Mouse (Mus musculus): ENCODE measurements around the gene Gm20532. TPM values are rescaled to one million over a fixed set of nuclear protein-coding genes. Genes with fewer than 3 reads are reported as not detected.
A peak's percentile ranks its signal among the peaks of the same experiment; 100 is the strongest.

Gm20532 gene
- polyA plus RNA-seq, 1 experiment from 2014 or later: not detected

DNA sequence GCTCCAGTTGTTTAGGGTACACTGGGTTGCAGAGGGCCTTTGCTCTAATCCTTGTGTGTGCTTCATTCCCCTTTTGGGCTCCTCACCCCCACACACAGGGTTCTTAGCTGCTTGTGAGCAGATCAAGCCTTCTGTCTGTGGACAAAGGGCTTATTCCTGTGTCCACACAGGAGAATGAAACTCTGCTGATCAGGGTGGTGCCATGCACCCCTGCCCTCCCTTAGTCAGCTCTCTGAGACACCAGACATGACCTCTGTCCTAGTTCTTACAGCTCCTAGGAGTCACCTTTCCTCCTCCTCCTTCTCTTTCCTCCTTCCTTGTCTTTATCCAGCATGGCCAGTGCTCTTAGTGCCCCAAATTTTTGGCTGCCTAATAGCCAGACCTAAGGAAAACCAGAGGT, 25.5 kb downstream of the Gm20532 start:
- Histone ChIP-seq H3K4me2 (no peak overlapping the region), H3K4me3 (no peak overlapping the region), H3K36me3 (ENCODE audit: poor library complexity, severe bottlenecking) (no peaks in the 10 kb centered on the region), H3K9ac (no peak overlapping the region), H3K9me3 (replicated peaks) (no peaks in the 10 kb centered on the region), H3K27ac (no peak overlapping the region), H3K4me1 (0 out of 2 replicates have a peak, but pooled peaks cover 3% of the 10 kb centered on the region), H3K27me3 (0 out of 2 replicates have a peak, but pooled peaks cover 3% of the 10 kb centered on the region)
- no peak for ATAC-seq

DNA sequence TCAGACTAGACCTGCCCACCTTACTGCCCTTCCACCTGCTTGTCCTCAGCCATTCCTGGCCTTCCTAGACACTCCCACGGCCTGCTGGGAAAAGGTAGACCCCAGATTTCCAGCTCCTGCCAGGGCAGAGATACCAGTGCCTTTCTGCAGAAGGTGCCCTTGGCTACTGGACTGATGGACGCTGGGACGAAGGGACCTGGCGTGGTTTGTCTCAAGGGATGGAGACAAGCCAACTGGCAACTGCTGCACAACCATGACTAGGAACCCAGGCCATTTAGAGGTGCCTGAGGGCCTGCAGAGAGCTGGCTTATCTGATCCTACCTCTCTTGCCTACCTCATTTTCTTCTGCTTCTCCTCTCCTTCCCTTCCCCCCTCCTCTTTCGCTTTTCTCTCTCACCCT, 28.5 kb downstream of the Gm20532 start:
- Histone ChIP-seq H3K4me3 (no peak overlapping the region), H3K9me3 (replicated peaks) (no peaks in the 10 kb centered on the region), H3K27me3 (no peaks in the 10 kb centered on the region), H3K4me2 (no peak overlapping the region), H3K4me1 (no peaks in the 10 kb centered on the region), H3K27ac (no peak overlapping the region), H3K36me3 (ENCODE audit: poor library complexity, severe bottlenecking) (no peaks in the 10 kb centered on the region), H3K9ac (no peak overlapping the region)
- ATAC-seq: no peak
- WGBS: 82% methylated on average over 5 of the region's 5 CpGs

DNA sequence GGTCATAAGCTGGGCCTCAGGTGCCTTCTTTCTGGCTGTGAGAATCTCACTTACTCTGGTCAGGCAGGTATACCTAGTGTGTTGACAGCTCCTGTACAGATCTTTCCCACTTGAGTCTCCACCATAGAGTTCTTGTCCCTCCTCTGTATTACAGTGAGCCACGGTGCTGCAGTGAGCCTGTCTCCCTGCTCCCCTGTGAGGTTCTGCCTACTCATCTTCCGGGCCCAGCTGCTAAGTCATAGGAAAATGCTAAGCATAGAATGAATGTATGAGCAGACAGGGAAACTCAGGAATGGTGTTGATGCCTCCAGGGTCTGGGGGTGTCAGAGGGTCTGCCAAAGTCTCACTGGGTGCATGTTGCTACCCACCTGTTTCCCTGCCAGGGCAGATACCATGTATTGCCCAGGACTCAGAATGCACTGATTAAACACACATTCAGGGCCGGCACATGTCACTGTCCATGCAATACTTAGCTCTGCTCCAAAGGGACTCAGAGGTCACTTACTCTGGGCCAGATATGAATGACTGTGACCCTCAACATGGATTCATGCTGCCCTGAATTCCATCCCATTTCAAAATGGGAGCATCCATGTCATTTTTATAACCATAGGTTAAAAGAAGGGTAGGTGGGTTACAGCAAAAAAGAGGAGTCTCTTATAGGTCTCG, 29.2 kb downstream of the Gm20532 start:
- no peak overlapping the region for H3K4me3 ChIP-seq
- H3K36me3 ChIP-seq (ENCODE audit: poor library complexity, severe bottlenecking): no peaks in the 10 kb centered on the region
- H3K4me1 ChIP-seq: no peaks in the 10 kb centered on the region
- no peak for ATAC-seq
- no peak overlapping the region for H3K9ac ChIP-seq
- WGBS: 90% methylated on average over 4 of the region's 4 CpGs
- H3K9me3 ChIP-seq (replicated peaks): no peaks in the 10 kb centered on the region
- H3K4me2 ChIP-seq: no peak overlapping the region
- H3K27me3 ChIP-seq: no peaks in the 10 kb centered on the region
- H3K27ac ChIP-seq: no peak overlapping the region

DNA sequence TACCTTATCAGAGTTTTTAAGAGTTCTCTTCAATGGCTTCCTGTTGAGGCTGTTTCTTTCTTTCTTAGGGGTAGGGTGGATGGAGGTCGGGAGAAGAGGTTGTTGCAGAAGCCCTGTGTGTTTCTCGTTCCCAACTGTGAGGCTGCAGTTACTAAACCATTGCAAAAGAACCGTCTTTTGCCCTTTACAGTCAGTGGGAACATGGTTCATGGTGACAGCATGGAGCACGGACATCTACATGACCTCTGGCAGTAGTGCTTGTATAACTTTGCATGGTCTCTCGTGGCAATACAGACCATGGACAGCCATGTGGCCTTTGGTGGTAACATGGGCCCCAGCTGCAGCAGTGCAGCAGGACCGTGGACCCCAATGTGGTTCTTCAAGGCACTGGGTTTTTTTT, 30.9 kb downstream of the Gm20532 start:
- Histone ChIP-seq H3K27me3 (no peaks in the 10 kb centered on the region), H3K4me1 (no peaks in the 10 kb centered on the region), H3K4me2 (no peak overlapping the region), H3K27ac (no peak overlapping the region), H3K9ac (no peak overlapping the region), H3K9me3 (replicated peaks) (no peaks in the 10 kb centered on the region), H3K4me3 (no peak overlapping the region), H3K36me3 (ENCODE audit: poor library complexity, severe bottlenecking) (no peaks in the 10 kb centered on the region)
- no peak for ATAC-seq
- WGBS: 78% methylated on average over 6 of the region's 6 CpGs

DNA sequence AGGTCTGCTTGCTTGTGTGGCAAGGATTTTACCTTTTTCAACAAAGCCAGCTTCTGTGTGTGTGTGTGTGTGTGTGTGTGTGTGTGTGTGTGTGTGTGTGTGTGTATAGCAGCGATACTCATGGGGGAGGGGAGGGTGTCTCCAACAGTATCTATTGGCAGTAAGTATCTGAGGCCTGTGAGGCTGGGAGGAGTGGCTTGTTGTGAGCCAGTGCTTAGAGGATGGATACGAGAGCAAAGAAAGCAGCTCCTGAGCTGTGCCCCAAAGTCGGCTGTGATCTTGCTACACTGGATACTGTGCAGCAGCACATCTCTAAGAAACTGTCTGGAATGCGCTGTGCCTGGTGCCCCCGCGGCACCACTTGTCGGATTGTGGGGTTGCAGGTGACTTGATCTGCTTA, 31.5 kb downstream of the Gm20532 start:
- WGBS: 50% methylated on average over 7 of the region's 7 CpGs
- Histone ChIP-seq H3K36me3 (ENCODE audit: poor library complexity, severe bottlenecking) (no peaks in the 10 kb centered on the region), H3K9me3 (replicated peaks) (no peaks in the 10 kb centered on the region), H3K27me3 (no peaks in the 10 kb centered on the region), H3K4me1 (no peaks in the 10 kb centered on the region), H3K27ac (no peak overlapping the region), H3K4me3 (no peak overlapping the region), H3K4me2 (no peak overlapping the region), H3K9ac (no peak overlapping the region)
- ATAC-seq: no peak

DNA sequence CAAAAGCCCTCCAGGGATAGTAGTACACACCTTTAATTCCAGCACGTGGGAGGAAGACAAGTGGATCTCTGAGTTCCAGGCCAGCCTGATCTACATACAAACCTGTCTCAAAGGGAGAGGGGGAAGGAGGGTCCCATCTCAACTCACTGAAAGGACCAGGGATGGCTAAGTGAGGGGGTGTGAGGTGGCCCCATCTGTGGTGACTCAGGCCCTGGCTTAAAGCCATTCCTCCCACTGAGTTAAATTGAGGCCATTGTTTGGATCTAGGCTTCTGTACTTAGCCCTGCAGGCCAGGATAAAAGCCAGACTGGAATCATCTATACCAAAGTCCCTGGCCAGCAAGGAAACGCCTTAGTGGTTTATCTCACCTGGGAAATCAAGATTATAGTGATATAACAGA, 34.8 kb downstream of the Gm20532 start:
- Histone ChIP-seq H3K27me3 (no peaks in the 10 kb centered on the region), H3K4me2 (no peak overlapping the region), H3K9ac (no peak overlapping the region), H3K4me1 (no peaks in the 10 kb centered on the region), H3K4me3 (no peak overlapping the region), H3K9me3 (replicated peaks) (no peaks in the 10 kb centered on the region), H3K36me3 (ENCODE audit: poor library complexity, severe bottlenecking) (no peaks in the 10 kb centered on the region), H3K27ac (no peak overlapping the region)
- no peak for ATAC-seq
- 32% methylated on average over 2 of the region's 2 CpGs for WGBS

DNA sequence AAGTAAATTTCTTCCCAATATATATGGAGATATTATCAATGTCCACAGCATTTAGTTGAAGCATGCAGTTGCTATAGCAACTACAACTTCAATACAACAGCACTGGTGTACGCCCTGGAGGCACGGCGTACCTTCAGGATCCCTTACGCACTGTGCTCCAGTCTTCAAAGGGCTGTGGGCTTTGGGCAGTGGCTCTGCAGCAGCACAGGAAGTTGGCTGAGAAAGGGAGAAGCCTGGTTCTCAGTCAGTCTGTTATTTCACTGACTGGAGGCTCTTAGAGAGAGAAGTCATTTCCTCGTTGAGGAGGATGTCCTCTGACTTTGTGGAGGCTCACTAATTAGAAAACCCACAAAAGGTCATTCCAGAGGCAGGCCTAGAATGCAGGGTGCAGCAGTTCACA, 36.5 kb downstream of the Gm20532 start:
- H3K4me3 ChIP-seq: no peak overlapping the region
- no peak for ATAC-seq
- 69% methylated on average over 5 of the region's 5 CpGs for WGBS
- no peaks in the 10 kb centered on the region for H3K9me3 ChIP-seq (replicated peaks)
- no peak overlapping the region for H3K27ac ChIP-seq
- H3K9ac ChIP-seq: no peak overlapping the region
- no peak overlapping the region for H3K4me2 ChIP-seq
- H3K36me3 ChIP-seq (ENCODE audit: poor library complexity, severe bottlenecking): no peaks in the 10 kb centered on the region
- H3K27me3 ChIP-seq: no peaks in the 10 kb centered on the region
- no peaks in the 10 kb centered on the region for H3K4me1 ChIP-seq

DNA sequence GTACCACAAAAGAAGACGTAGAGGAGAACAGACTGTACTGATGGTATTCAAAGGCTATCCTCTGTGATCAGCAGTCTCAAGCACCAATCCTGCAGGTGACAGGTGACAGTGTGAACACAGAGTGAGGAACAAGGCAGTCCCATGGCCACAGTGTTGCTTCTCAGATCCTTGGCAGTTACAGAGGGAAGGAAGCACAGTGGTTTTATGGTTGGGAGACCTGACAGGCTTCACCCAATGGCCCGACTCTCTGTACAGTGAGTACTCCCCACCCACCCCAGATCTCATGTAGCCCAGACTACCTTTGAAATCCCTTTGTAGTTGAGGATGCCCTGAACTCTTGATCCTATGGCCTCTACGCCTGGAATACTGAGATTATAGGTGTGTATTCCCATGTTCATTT, 39.0 kb downstream of the Gm20532 start:
- no peak for ATAC-seq
- H3K4me3 ChIP-seq: no peak overlapping the region
- no peaks in the 10 kb centered on the region for H3K27me3 ChIP-seq

DNA sequence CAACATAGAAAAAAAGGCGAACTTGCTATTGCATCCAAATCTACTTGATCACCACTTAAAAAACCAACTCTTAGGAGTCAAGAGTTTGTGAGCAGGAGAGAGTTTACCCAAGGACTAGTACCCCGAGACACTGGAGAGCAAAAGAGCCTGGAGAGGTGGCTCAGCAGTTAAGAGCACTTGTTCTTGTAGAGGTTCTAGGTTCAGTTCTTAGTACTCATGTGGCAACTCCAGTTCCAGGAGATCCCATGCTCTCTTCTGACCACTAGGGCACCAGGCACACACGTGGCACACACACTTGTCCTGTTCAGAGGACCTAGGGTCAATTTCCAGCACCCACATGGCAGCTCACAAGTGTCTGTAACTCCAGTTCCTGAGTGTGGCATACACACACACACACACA, 39.6 kb downstream of the Gm20532 start:
- H3K27me3 ChIP-seq: no peaks in the 10 kb centered on the region
- H3K36me3 ChIP-seq (ENCODE audit: poor library complexity, severe bottlenecking): no peaks in the 10 kb centered on the region
- H3K4me3 ChIP-seq: no peak overlapping the region
- no peak overlapping the region for H3K9ac ChIP-seq
- no peak overlapping the region for H3K4me2 ChIP-seq
- ATAC-seq: no peak
- WGBS: 70% methylated on average over 3 of the region's 3 CpGs
- no peaks in the 10 kb centered on the region for H3K9me3 ChIP-seq (replicated peaks)
- H3K4me1 ChIP-seq: peaks cover 26% of the 10 kb centered on the region
- H3K27ac ChIP-seq: no peak overlapping the region

More for the DNA sequence above, 39.0 kb downstream of the Gm20532 start:
- Histone ChIP-seq H3K9me3 (replicated peaks) (no peaks in the 10 kb centered on the region), H3K9ac (no peak overlapping the region), H3K4me2 (no peak overlapping the region), H3K36me3 (ENCODE audit: poor library complexity, severe bottlenecking) (no peaks in the 10 kb centered on the region), H3K4me1 (peaks cover 19% of the 10 kb centered on the region), H3K27ac (no peak overlapping the region)
- WGBS: 88% methylated on average over 3 of the region's 3 CpGs

DNA sequence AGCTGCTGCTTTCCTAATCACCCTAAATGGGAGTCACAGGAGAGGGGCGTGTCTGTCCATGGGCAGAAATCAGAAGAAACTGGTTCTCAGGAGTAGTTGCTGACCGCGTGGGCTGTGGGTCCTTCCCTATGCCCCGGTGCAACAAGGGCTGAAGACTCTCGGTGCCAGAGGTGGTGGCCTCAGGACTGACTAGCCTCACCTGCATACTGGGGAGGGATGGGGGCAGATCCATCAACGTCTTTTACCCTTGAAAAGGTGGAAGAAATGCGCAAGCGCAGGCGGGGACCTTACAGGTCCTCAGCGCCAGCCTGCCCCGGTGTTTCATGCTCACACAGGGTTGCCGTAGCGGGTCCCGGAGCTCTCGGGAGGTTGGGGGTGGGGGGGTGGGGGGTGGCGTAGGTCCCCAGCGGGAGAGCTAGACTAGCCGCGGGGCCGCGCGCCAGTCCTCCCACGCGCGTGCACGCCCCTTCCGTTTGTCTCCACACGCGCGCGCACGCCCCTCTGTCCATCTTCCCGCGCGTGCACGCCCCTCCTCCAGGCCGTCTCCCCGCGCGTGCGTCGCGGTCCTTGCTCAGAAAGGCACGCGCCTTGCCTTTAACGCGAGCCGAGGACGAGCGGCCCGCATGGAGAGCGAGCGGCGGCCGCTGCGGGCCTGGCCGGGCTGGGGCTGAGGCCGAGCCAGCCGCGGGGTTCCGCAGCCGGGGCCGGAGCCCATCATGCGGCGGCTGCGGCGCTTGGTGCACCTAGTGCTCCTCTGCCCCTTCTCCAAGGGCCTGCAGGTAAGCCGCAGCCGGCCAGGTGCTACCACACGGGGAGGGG, 41.7 kb downstream of the Gm20532 start, which contains the start of gene Fam69b:
TSS of gene Fam69b (plus strand) at position 537 of the 819 bp plus-strand sequence.
- peak; percentile 83 for ATAC-seq
- Histone ChIP-seq H3K27me3 (no peaks in the 10 kb centered on the region), H3K4me2 (peak within 1 kb of the TSS; percentile 86), H3K9ac (peak within 1 kb of the TSS; percentile 99), H3K9me3 (replicated peaks) (no peaks in the 10 kb centered on the region), H3K36me3 (ENCODE audit: poor library complexity, severe bottlenecking) (peaks cover 4% of the 10 kb centered on the region; the same call in 1 of the 2 replicates), H3K4me1 (peaks cover 43% of the 10 kb centered on the region), H3K27ac (peak within 1 kb of the TSS; percentile 82), H3K4me3 (peak within 1 kb of the TSS; percentile 79)
- WGBS: under 1% methylated on average over 57 of the region's 70 CpGs

DNA sequence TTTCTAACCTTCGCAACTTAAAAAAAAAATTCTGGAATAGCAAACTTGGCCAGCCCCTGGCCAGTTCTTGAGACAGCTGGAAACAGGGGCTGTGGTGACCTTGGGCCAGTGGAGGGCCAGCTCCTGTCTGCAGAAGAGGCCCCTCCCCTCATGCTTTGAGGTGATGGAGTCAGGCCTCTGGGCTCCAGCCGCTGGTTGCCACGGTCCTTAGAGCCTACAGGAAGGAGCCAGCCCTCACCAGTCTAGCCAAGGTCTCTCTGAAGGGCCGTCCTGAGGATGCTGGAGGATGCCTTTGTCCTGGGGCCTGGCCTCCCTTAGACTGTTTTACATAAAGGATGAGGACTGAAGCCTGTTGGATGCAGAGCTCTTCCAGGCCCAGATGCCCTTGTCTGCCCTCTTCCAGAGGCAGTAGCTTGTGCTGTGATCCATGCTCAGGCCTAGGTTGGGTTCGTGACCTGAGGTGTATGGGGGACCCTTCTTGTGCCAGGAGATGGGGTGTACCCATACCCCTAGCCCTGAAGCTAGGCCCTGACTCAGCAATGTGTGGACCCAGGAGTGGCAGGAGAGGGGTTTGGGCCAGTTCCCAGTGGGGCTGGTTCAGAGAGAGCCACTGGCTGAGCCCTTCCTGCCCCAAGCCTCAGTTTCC, 42.5 kb downstream of the Gm20532 start:
- H3K9ac ChIP-seq: peak overlapping the region; percentile 99
- ATAC-seq: peak; percentile 50
- WGBS: 10% methylated on average over 5 of the region's 5 CpGs
- H3K4me1 ChIP-seq: peaks cover 43% of the 10 kb centered on the region
- H3K27me3 ChIP-seq: no peaks in the 10 kb centered on the region
- H3K9me3 ChIP-seq (replicated peaks): no peaks in the 10 kb centered on the region
- H3K4me2 ChIP-seq: peak overlapping the region; percentile 86
- H3K4me3 ChIP-seq: peak overlapping the region; percentile 79
- peak overlapping the region; percentile 82 for H3K27ac ChIP-seq
- H3K36me3 ChIP-seq (ENCODE audit: poor library complexity, severe bottlenecking): peaks cover 4% of the 10 kb centered on the region

Data from forebrain, embryonic 13.5 days (tissue).